Mouse (Mus musculus): ENCODE data around the gene Efcab2. TPM values are rescaled to one million over a fixed set of nuclear protein-coding genes. Genes with fewer than 3 reads are reported as not detected.

Efcab2 gene
- polyA plus RNA-seq, 1 experiment: 0.25 TPM

- DNase-seq (ENCODE audit: low read depth, low spot score): no peak
- WGBS: under 1% methylated on average over 59 of the region's 59 CpGs
Observed at GRCm38 (mm10) chr1:178527547-178528361, 121.9 kb downstream of the Efcab2 start.

GRCm38 (mm10) chr1:178528431-178529351, 122.8 kb downstream of the Efcab2 start, which contains the start of gene Kif26b:
TSS of gene Kif26b (plus strand) at chr1:178529125.
- no peak for DNase-seq (ENCODE audit: low read depth, low spot score)
- under 1% methylated on average over 91 of the region's 92 CpGs for WGBS

DNA sequence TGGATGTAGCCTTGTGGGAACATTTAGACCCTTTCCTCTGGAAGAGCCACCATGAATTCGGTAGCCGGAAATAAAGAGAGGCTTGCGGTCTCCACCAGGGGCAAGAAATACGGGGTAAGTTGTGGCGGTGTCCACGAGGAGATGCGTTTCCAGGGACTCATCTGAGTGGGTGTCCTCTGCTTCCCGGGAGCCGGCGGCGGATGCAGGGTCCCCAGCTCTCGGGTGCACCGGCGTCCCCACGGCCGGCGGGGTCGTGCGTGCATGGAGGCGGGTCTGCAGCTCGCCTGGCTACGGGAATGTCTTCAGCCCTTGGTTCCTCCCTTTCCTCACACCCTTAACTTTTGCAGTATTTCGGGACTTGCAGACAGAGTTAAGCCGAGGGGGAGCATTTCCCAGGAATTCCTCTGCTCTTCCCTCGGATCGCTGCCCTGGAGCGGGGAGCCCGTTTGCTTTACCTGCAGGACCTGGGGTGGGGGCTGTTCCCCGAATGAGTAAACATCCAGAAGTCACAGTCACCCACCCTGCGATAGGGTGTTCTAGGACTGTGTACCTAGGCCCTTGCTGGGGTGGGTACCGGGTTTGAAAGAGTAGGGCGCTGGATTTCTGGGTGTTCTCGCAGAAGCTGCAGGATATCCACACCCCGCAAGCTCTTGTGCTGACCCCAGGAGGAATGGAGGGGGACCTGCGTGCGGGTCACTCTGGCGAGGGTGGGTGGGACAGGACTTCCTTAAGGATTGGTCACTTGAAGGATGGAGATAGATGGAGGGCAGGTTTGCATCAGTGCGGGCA, 123.8 kb downstream of the Efcab2 start:
- WGBS: 2% methylated on average over 38 of the region's 38 CpGs
- DNase-seq (ENCODE audit: low read depth, low spot score): no peak

DNA sequence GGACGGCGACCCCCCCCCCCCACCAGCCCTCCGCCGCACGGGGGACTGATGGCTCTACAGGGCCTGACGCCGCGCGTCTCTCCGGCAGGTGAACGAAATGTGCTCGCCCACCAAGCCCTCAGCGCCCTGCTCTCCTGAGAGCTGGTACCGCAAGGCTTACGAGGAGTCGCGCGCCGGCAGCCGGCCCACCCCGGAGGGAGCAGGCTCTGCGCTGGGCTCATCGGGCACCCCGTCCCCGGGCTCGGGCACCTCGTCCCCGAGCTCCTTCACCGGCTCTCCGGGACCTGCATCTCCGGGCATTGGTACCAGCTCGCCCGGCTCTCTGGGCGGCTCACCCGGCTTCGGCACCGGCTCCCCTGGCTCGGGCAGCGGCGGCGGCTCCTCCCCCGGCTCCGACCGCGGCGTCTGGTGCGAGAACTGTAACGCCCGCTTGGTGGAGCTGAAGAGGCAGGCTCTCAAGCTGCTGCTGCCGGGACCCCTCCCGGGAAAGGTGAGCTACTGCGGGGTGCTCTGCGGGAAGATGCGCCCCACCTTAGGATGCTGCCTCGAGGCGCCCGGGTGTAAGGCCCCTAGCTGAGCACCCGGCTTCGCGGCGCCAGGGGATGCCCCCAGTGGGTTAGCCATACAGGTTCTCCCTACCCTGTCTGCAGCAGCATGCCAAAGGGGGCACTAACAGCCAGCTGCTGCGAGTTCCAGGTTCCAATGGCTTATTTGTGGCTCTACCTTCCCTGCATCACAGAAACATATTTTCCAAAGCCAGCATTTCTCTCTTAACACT, 124.6 kb downstream of the Efcab2 start:
- DNase-seq (ENCODE audit: low read depth, low spot score): no peak
- 1% methylated on average over 62 of the region's 62 CpGs for WGBS

Other genes with a start within 250 kb of the Efcab2 start
- 7.0 and 9.8 TPM in 2 replicates for gene Desi2, start 218.7 kb upstream of the Efcab2 start, polyA plus RNA-seq (2012; rRNA removed)
- 23.3 and 25.1 TPM in 2 replicates for gene Cox20, start 87.0 kb upstream of the Efcab2 start, polyA plus RNA-seq (2012; rRNA removed)
- gene Hnrnpu, start 68.3 kb upstream of the Efcab2 start, polyA plus RNA-seq (2012; rRNA removed): 34.2 and 43.2 TPM in 2 replicates
- gene Kif26b, start 123.0 kb downstream of the Efcab2 start, polyA plus RNA-seq (2012; rRNA removed): 0.44 and 0.45 TPM in 2 replicates